Mouse (Mus musculus) limb, embryonic 10.5 days (tissue): ENCODE measurements around the gene Ephb1. TPM values are rescaled to one million over a fixed set of nuclear protein-coding genes. Genes with fewer than 3 reads are reported as not detected.

Experiments used
- DNase-seq: peaks from one replicate; pipeline ENCODE4 v3.0.0-alpha.2; 2017; ENCODE audit warnings: low spot score
- H3K27ac ChIP-seq: fragments of 300-500 bp; sonication (generic); 2 replicates; pipeline ENCODE4 v1.5.1; 2016; ENCODE audit warnings: mild to moderate bottlenecking
- H3K27me3 ChIP-seq: fragments of 300-500 bp; sonication (generic); 2 replicates; pipeline ENCODE4 v1.6.1; 2016; ENCODE audit warnings: low read depth, mild to moderate bottlenecking; ENCODE audit not compliant: poor library complexity, severe bottlenecking
- H3K36me3 ChIP-seq: fragments of 300-500 bp; sonication (generic); 2 replicates; pipeline ENCODE4 v1.6.1; 2016; ENCODE audit warnings: mild to moderate bottlenecking, moderate library complexity
- H3K4me1 ChIP-seq: fragments of 300-500 bp; sonication (generic); 2 replicates; pipeline ENCODE4 v1.6.1; 2016
- H3K4me3 ChIP-seq: fragments of 300-500 bp; sonication (generic); 2 replicates; pipeline ENCODE4 v1.5.1; 2016; ENCODE audit warnings: mild to moderate bottlenecking, moderate library complexity
- H3K9me3 ChIP-seq: fragments of 300-500 bp; sonication (generic); replicated peaks from 2 replicates; pipeline ENCODE4 v1.6.1; 2016; ENCODE audit warnings: mild to moderate bottlenecking
- WGBS: fragments of 180-500 bp; shearing (Covaris S2); methylation state at CpG from one replicate; pipeline ENCODE4 v1.1.7; 2016; 5-methylcytosine and 5-hydroxymethylcytosine counted together
- polyA plus RNA-seq: library from polyadenylated mRNA; unstranded; fragments of >200 nt; fragmentation: Nextera tagmentation; extraction: Ambion mirVana; gene quantifications from 2 replicates; pipeline ENCODE4 v1.2.1, GENCODE M21; 2016

The Ephb1 gene
- polyA plus RNA-seq, 1 experiment from 2014 or later, result 1.1 TPM

- H3K4me3 ChIP-seq, result no peak overlapping the region
- peaks cover 12% of the 10 kb centered on the region; the same call in 1 of the 2 replicates for H3K27me3 ChIP-seq
- WGBS, result 27% methylated on average over 3 of the region's 3 CpGs
- no peaks in the 10 kb centered on the region for H3K36me3 ChIP-seq
- peak; percentile 40 for DNase-seq
- peak overlapping the region; percentile 74 for H3K27ac ChIP-seq
- peaks cover 28% of the 10 kb centered on the region for H3K4me1 ChIP-seq
- H3K9me3 ChIP-seq, result no peaks in the 10 kb centered on the region
Observed at GRCm38 (mm10) chr9:102310431-102310830, 44.1 kb downstream of the Ephb1 start.

- peaks cover 28% of the 10 kb centered on the region for H3K4me1 ChIP-seq
- WGBS, result 88% methylated on average over 7 of the region's 7 CpGs
- no peaks in the 10 kb centered on the region for H3K36me3 ChIP-seq
- peaks cover 19% of the 10 kb centered on the region; the same call in 1 of the 2 replicates for H3K27me3 ChIP-seq
- DNase-seq, result no peak
- no peak overlapping the region for H3K4me3 ChIP-seq
- H3K27ac ChIP-seq, result no peak overlapping the region
- no peaks in the 10 kb centered on the region for H3K9me3 ChIP-seq
Observed at GRCm38 (mm10) chr9:102309278-102309677, 45.2 kb downstream of the Ephb1 start.

GRCm38 (mm10) chr9:102307656-102308055, 46.8 kb downstream of the Ephb1 start:
- 45% methylated on average over 4 of the region's 4 CpGs for WGBS
- H3K27me3 ChIP-seq, result peaks cover 19% of the 10 kb centered on the region; the same call in 1 of the 2 replicates
- H3K36me3 ChIP-seq, result no peaks in the 10 kb centered on the region
- no peak overlapping the region for H3K27ac ChIP-seq
- no peak overlapping the region for H3K4me3 ChIP-seq
- H3K9me3 ChIP-seq, result no peaks in the 10 kb centered on the region
- peaks cover 31% of the 10 kb centered on the region for H3K4me1 ChIP-seq
- no peak for DNase-seq

DNA sequence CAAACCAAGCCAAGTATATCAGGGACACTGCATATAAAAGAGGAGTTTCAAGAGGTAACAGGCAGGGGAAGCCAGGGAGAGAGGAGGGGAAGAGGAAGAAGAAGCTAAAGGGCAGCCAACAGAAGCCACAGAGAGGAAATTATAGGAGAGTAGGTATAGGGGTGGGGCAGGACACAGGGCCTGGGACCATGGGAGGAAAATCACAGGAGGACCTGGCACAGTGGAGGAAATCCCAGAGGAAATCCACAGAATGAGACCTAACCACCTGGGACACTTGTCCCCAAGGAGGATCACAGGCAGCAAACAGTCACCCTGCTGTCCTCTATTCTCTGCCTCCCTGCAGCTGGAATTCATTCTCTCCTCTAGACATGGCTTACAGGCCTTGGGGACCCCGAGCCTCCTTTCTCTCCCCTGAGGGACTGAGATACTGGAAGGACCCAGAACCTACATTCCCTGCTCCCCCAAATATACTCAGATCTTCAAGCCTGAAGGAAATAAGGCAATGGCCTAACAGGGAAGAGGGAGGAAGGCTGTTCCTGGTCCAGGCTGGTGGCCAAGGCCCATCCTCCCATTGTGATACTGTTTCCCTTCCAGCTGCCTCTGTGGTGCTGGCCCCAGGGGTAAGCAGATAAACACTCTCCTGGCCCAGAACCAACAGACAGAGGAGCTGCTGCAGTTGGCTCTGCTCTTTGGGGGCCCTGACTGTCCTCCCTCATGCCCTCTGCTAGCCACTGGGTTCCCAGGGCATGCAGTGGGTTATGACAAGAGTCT, 47.7 kb downstream of the Ephb1 start:
- 76% methylated on average over 1 of the region's 1 CpGs for WGBS
- H3K27me3 ChIP-seq, result peaks cover 19% of the 10 kb centered on the region; the same call in 1 of the 2 replicates
- no peaks in the 10 kb centered on the region for H3K9me3 ChIP-seq
- peaks cover 31% of the 10 kb centered on the region for H3K4me1 ChIP-seq
- H3K27ac ChIP-seq, result peak overlapping the region; percentile 19; the same call in 1 of the 2 replicates
- DNase-seq, result no peak
- no peak overlapping the region for H3K4me3 ChIP-seq
- H3K36me3 ChIP-seq, result no peaks in the 10 kb centered on the region

DNA sequence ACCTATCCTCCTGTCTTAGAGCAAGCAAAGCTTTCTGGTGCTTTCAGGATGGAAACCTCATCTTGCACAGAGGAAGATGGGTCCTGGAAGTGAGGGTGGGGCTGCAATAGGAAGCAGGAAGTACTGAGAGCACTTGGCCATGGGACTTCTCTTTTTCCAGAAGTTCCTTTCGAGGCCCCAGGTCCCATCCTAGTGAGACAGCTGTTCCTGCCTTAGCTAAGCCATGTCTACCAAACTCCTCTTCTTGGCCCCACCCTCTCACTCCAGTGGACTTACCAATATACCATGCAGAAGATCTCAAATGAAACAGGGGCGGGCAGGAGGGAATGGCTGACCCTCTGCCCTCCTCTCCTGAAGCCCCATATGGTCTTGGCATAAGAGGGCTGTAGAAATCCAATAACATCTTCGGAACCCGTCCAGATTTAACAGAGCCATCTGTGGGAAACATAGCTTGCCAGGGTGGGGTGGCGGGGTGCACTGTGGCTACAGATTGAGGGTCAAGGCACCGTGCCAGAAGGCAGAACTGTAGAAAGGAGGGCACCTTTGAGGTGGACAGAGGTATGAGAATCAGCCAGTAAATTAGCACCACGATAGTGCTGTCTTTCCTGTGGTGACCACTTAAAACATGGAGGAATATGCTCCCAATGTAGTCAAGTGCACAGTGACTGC, 48.9 kb downstream of the Ephb1 start:
- Histone ChIP-seq H3K4me1 (peaks cover 23% of the 10 kb centered on the region), H3K27me3 (peaks cover 19% of the 10 kb centered on the region; the same call in 1 of the 2 replicates), H3K27ac (no peak overlapping the region), H3K36me3 (no peaks in the 10 kb centered on the region), H3K9me3 (no peaks in the 10 kb centered on the region), H3K4me3 (no peak overlapping the region)
- 86% methylated on average over 7 of the region's 7 CpGs for WGBS
- no peak for DNase-seq

- no peaks in the 10 kb centered on the region for H3K36me3 ChIP-seq
- 65% methylated on average over 3 of the region's 3 CpGs for WGBS
- no peak for DNase-seq
- H3K9me3 ChIP-seq, result no peaks in the 10 kb centered on the region
- H3K4me3 ChIP-seq, result no peak overlapping the region
- H3K27me3 ChIP-seq, result peaks cover 19% of the 10 kb centered on the region; the same call in 1 of the 2 replicates
- no peak overlapping the region for H3K27ac ChIP-seq
- peaks cover 16% of the 10 kb centered on the region for H3K4me1 ChIP-seq
Observed at GRCm38 (mm10) chr9:102304796-102305195, 49.7 kb downstream of the Ephb1 start.

GRCm38 (mm10) chr9:102303882-102304281, 50.6 kb downstream of the Ephb1 start:
- no peaks in the 10 kb centered on the region for H3K36me3 ChIP-seq
- 74% methylated on average over 13 of the region's 13 CpGs for WGBS
- H3K27ac ChIP-seq, result no peak overlapping the region
- peaks cover 19% of the 10 kb centered on the region; the same call in 1 of the 2 replicates for H3K27me3 ChIP-seq
- H3K9me3 ChIP-seq, result no peaks in the 10 kb centered on the region
- peaks cover 21% of the 10 kb centered on the region for H3K4me1 ChIP-seq
- no peak for DNase-seq
- no peak overlapping the region for H3K4me3 ChIP-seq

DNA sequence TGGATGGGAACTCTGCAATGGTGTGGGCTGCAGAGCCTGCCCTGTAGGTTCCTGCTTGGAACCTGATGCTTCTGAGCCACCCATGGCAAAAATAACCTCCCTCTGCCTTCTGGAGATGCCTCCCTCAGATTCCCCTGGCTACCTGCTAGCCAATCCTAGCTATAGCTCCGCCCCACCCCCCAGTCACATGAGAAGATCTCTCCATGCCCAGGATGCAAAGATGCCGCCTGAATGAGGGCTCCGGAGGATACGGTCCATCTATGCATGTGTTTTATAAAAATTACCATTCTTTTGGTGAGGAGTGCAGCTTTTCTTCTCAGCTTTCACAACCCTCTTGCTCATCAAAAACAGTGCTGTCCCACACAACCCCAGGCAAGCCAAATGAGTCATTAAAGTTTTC, 53.5 kb downstream of the Ephb1 start:
- Histone ChIP-seq H3K27me3 (peaks cover 7% of the 10 kb centered on the region; the same call in 1 of the 2 replicates), H3K27ac (no peak overlapping the region), H3K36me3 (no peaks in the 10 kb centered on the region), H3K4me3 (no peak overlapping the region), H3K4me1 (peaks cover 12% of the 10 kb centered on the region), H3K9me3 (no peaks in the 10 kb centered on the region)
- 88% methylated on average over 4 of the region's 4 CpGs for WGBS
- no peak for DNase-seq

DNA sequence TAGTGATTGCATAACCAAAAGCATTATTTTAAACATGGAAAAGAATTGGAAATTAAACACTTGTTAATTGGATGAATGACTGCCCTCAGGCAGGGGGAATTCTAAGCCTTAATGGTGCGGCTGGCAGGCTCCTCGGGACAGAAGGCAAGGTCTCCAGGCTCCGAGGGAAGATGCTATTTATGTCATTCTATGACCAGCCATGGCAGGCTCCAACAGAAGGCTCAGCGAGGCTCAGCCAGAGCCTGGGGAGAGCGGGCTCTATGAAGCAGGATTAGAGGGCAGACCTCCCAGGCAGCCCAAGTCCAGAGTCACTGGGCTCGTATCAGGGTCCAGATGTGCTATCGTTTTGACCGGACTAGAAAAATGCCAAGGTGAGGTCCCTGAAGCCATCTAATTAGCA, 55.8 kb downstream of the Ephb1 start:
- H3K4me1 ChIP-seq, result peaks cover 14% of the 10 kb centered on the region
- no peak overlapping the region for H3K4me3 ChIP-seq
- no peaks in the 10 kb centered on the region for H3K27me3 ChIP-seq
- no peaks in the 10 kb centered on the region for H3K9me3 ChIP-seq
- no peak overlapping the region for H3K27ac ChIP-seq
- H3K36me3 ChIP-seq, result no peaks in the 10 kb centered on the region
- WGBS, result 61% methylated on average over 8 of the region's 8 CpGs
- no peak for DNase-seq

- no peaks in the 10 kb centered on the region for H3K27me3 ChIP-seq
- WGBS, result 90% methylated on average over 5 of the region's 5 CpGs
- no peak for DNase-seq
- H3K4me1 ChIP-seq, result peaks cover 14% of the 10 kb centered on the region
- no peak overlapping the region for H3K27ac ChIP-seq
- H3K9me3 ChIP-seq, result no peaks in the 10 kb centered on the region
- no peak overlapping the region for H3K4me3 ChIP-seq
- no peaks in the 10 kb centered on the region for H3K36me3 ChIP-seq
Observed at GRCm38 (mm10) chr9:102297986-102298385, 56.5 kb downstream of the Ephb1 start.

DNA sequence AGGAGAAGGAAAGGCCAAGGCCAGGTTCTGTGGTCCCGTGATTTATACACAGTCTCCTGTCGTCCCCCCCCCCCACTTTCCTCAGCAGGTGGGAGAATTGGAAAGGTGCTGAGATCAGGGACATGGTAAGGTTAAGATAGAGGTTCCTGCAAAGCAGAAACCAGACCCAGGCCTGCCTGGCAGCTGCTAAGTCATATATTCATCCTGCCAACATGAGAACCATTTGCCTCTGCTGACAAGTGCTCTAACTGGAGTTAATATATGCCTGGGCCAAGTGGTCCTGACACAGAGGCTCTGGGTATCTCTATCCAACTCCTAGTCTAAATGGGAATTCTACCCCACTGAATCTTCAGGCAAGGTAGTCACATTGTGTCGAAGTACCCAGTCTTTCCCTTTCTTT, 57.3 kb downstream of the Ephb1 start:
- Histone ChIP-seq H3K36me3 (no peaks in the 10 kb centered on the region), H3K9me3 (no peaks in the 10 kb centered on the region), H3K27me3 (no peaks in the 10 kb centered on the region), H3K27ac (no peak overlapping the region), H3K4me1 (peaks cover 14% of the 10 kb centered on the region), H3K4me3 (no peak overlapping the region)
- no peak for DNase-seq
- WGBS, result 73% methylated on average over 3 of the region's 3 CpGs

DNA sequence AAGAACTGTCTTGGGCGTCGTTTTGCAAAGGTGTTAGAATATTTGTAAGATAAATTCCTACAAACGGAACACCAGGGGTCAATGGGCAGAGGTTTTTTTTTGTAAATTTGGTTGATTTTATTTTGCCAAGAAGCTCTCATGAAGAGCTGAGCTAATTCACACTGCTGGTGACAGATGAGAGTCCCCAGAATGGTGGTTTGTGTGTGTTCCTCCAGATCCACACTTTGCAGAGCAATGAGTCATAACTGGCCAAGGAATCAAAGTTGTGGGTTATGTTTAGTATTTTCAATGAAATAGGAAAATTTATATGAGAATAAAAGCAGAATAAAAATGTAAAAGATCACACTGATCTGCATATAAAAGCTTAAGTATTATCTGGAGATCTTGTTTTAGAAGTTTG, 60.9 kb downstream of the Ephb1 start:
- 0 out of 2 replicates have a peak, but pooled peaks cover 6% of the 10 kb centered on the region for H3K4me1 ChIP-seq
- H3K27ac ChIP-seq, result no peak overlapping the region
- H3K27me3 ChIP-seq, result no peaks in the 10 kb centered on the region
- no peaks in the 10 kb centered on the region for H3K9me3 ChIP-seq
- no peaks in the 10 kb centered on the region for H3K36me3 ChIP-seq
- WGBS, result 95% methylated on average over 3 of the region's 3 CpGs
- no peak overlapping the region for H3K4me3 ChIP-seq
- no peak for DNase-seq

DNA sequence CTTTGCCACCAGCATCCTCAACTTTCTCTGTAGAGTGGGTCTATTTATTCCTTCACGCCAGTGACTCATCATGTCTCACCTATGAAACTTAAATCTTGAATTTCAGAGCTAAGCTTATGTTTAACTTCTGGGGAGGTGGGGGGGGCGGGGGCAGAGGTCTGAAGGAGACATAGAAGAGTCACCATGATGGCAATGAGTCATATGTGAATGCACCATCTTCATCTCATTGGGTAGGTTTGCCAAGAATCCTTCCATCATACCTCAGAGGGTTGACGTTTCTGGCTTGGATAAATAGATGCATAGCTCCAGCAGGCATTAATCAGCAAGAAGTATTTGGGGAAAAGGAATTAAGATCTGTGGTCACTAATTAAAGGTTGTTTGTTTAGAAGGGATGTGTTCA, 63.3 kb downstream of the Ephb1 start:
- Histone ChIP-seq H3K4me3 (no peak overlapping the region), H3K9me3 (no peaks in the 10 kb centered on the region), H3K4me1 (0 out of 2 replicates have a peak, but pooled peaks cover 11% of the 10 kb centered on the region), H3K27ac (no peak overlapping the region), H3K36me3 (no peaks in the 10 kb centered on the region), H3K27me3 (no peaks in the 10 kb centered on the region)
- 93% methylated on average over 3 of the region's 3 CpGs for WGBS
- no peak for DNase-seq
